Comparison of ENCODE assay signal across 9 mouse cellular contexts in the genomic region with DNA sequence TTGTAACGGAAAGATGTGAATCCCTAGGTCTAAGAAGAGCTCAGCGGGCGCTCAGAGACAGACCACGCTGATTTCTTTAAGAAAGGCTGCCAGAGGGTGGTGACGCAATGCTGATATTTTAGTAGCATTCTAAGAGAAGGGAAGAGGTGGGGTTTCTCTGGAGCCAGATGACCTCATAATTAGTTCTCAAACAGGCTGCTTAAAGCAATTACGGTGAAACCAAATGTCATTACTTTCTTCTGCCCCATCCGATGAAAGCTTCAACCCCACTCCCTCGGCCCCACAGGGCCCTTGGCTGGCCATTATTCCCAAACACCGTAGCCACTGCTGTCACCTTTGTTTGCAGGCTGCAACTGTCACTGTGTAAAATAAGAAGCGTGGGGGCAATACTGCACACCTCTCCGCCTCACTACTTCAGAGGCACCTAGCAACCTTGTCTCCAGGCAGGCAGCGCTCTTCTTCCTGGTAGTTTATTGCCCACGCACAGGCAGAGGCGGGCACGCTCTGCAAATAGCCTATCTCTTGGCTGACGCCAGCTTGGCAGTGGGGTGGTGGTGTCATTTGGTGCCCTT. TPM values are rescaled to one million over a fixed set of nuclear protein-coding genes. Genes with fewer than 3 reads are reported as not detected.
DNase-seq lines count a peak whose midpoint lies in the region; ATAC-seq and TF ChIP-seq lines count a peak whose summit lies in the region.
"Had no signal": no experiment of that assay in that cellular context is flagged by ENCODE, and none has a peak within 500 bp of the region (broad histone marks: within the 10 kb centered on the region; RNA-seq: fewer than 3 reads in every experiment).

No protein-coding gene starts in this region.

- H3K9me3 ChIP-seq in hindbrain, embryonic 12.5 days (replicated peaks), result no peaks in the 10 kb centered on the region
- no peaks in the 10 kb centered on the region for H3K9me3 ChIP-seq in midbrain, embryonic 16.5 days (replicated peaks; ENCODE audit: control insufficient read depth, low read length, poor library complexity, severe bottlenecking)
- no peaks in the 10 kb centered on the region for H3K9me3 ChIP-seq in liver, postnatal 0 days (ENCODE audit: low read length)

- no peaks in the 10 kb centered on the region for H3K36me3 ChIP-seq in hindbrain, embryonic 12.5 days
- no peaks in the 10 kb centered on the region for H3K36me3 ChIP-seq in midbrain, embryonic 16.5 days (ENCODE audit: control insufficient read depth, insufficient read depth, low read length)
- H3K36me3 ChIP-seq in liver, postnatal 0 days (replicated peaks; ENCODE audit: insufficient read depth, low read length), result no peaks in the 10 kb centered on the region

- WGBS in hindbrain, embryonic 12.5 days, result 48% methylated on average over 16 of the region's 16 CpGs
- 36% methylated on average over 16 of the region's 16 CpGs for WGBS in midbrain, embryonic 16.5 days
- WGBS in liver, postnatal 0 days (ENCODE audit: insufficient replicate concordance), result 43% methylated on average over 16 of the region's 16 CpGs

- no peak for ATAC-seq in hindbrain, embryonic 12.5 days (ENCODE audit: low FRiP score)
- peak; percentile 61 for ATAC-seq in midbrain, embryonic 16.5 days
- ATAC-seq in liver, postnatal 0 days, result no peak

- H3K27ac ChIP-seq in hindbrain, embryonic 12.5 days, result no peak overlapping the region
- peak overlapping the region; percentile 94 for H3K27ac ChIP-seq in left cerebral cortex, adult 2 months
- H3K27ac ChIP-seq in midbrain, embryonic 16.5 days (ENCODE audit: low read length), result no peak overlapping the region; the same call in 1 of the 2 replicates
- no peak overlapping the region for H3K27ac ChIP-seq in liver, postnatal 0 days (ENCODE audit: low read depth)

- H3K27me3 ChIP-seq in hindbrain, embryonic 12.5 days, result no peaks in the 10 kb centered on the region
- H3K27me3 ChIP-seq in midbrain, embryonic 16.5 days (ENCODE audit: control insufficient read depth, insufficient read depth, low read depth, low read length), result no peaks in the 10 kb centered on the region
- no peaks in the 10 kb centered on the region for H3K27me3 ChIP-seq in liver, postnatal 0 days (ENCODE audit: insufficient read depth, low read length)
- H3K27me3 ChIP-seq: megakaryocyte, embryonic 14.5 days had no signal

- no peak overlapping the region for H3K4me3 ChIP-seq in hindbrain, embryonic 12.5 days
- peak overlapping the region; percentile 44 for H3K4me3 ChIP-seq in left cerebral cortex, adult 2 months
- H3K4me3 ChIP-seq in midbrain, embryonic 16.5 days (ENCODE audit: low read depth, low read length), result peak overlapping the region; percentile 14; the same call in 1 of the 2 replicates
- no peak overlapping the region for H3K4me3 ChIP-seq in liver, postnatal 0 days (ENCODE audit: low read depth, low read length)
- H3K4me3 ChIP-seq: megakaryocyte, embryonic 14.5 days had no signal

- TF ChIP-seq EP300 in liver, postnatal 0 days (IDR thresholded peaks at IDR 0.05; ENCODE audit: low read depth), result no peak

- peak overlapping the region; percentile 30 for H3K4me2 ChIP-seq in hindbrain, embryonic 12.5 days (replicated peaks)
- H3K4me2 ChIP-seq in midbrain, embryonic 16.5 days (ENCODE audit: low read length), result peak overlapping the region; percentile 41
- H3K4me2 ChIP-seq in liver, postnatal 0 days (ENCODE audit: low read depth, low read length), result no peak overlapping the region

- TF ChIP-seq POLR2A in brain, embryonic 14.5 days (IDR thresholded peaks at IDR 0.05; ENCODE audit: borderline replicate concordance, extremely low read depth, insufficient read depth, insufficient read length, poor library complexity, severe bottlenecking), result no peak

- intact Hi-C loops in left cerebral cortex, adult 2 months (cut with DNase I), result loop anchor here (5.0 kb wide), 1 partner anchor 50 kb away; a partner anchor contains a TSS

- TF ChIP-seq CTCF in brain, embryonic 14.5 days (IDR thresholded peaks at IDR 0.05; ENCODE audit: borderline replicate concordance, extremely low read depth, insufficient read depth, insufficient read length), result no peak
- TF ChIP-seq CTCF in left cerebral cortex, adult 2 months (IDR thresholded peaks at IDR 0.05), result no peak
- TF ChIP-seq CTCF in liver, postnatal 0 days (IDR thresholded peaks at IDR 0.05; ENCODE audit: low read depth), result no peak

- H3K9ac ChIP-seq in hindbrain, embryonic 12.5 days, result no peak overlapping the region
- 0 out of 2 replicates have a peak overlapping the region, but pooled peaks have one; percentile 31 for H3K9ac ChIP-seq in midbrain, embryonic 16.5 days (ENCODE audit: low read depth, low read length)
- no peak overlapping the region for H3K9ac ChIP-seq in liver, postnatal 0 days (replicated peaks)

- DNase-seq in brain, embryonic 14.5 days (ENCODE audit: low read depth), result peak; percentile 84
- DNase-seq in cerebellum, postnatal 36 days, result peak; percentile 22 to 39
- peak; percentile 66 for DNase-seq in gastrocnemius, adult 18-20 months (ENCODE audit: low spot score)
- peak; percentile 71 to 74 for DNase-seq in left cerebral cortex, adult 2 months (ENCODE audit: extremely low spot score in 1 of 2, low spot score in 2 of 2)
- DNase-seq in c-Kit-positive CD71-positive TER-119-positive erythroid progenitor cells, embryonic 14.5 days (ENCODE audit: low spot score), result no peak
- no peak for DNase-seq in liver, postnatal 0 days

- H3K4me1 ChIP-seq in hindbrain, embryonic 12.5 days, result peaks cover 7% of the 10 kb centered on the region
- H3K4me1 ChIP-seq in midbrain, embryonic 16.5 days (ENCODE audit: control insufficient read depth, insufficient read depth, low read length), result peaks cover 4% of the 10 kb centered on the region
- no peaks in the 10 kb centered on the region for H3K4me1 ChIP-seq in liver, postnatal 0 days (ENCODE audit: insufficient read depth)

RNA-seq across cellular contexts. Expression of a gene that starts 50.6 kb away (rescaled TPM):
- 8.2 and 8.4 TPM in 2 replicates for polyA plus RNA-seq in brain, embryonic 14.5 days (2012; rRNA removed)
- total RNA-seq in gastrocnemius, adult 18-20 months (2021), result 1 to 10 TPM; 2.3 to 2.7 TPM
- polyA plus RNA-seq in hindbrain, embryonic 12.5 days (2016; fragmentation: Nextera tagmentation; extraction: Ambion mirVana), result 40.7 and 41.6 TPM in 2 replicates
- total RNA-seq in left cerebral cortex, adult 2 months (2021), result 10 to 100 TPM; 13.0 to 13.4 TPM
- 14.7 and 16.5 TPM in 2 replicates for polyA plus RNA-seq in midbrain, embryonic 16.5 days (2015; fragmentation: Nextera tagmentation; extraction: Ambion mirVana)
- 20.5 and 21.7 TPM in 2 replicates for polyA plus RNA-seq in liver, postnatal 0 days (2015; fragmentation: Nextera tagmentation; extraction: Ambion mirVana)

Comparison
In these comparisons a context has a peak if more than half of its experiments do, and no peak if none do; other contexts are left out.
1. DNase-seq: peak in brain, embryonic 14.5 days (single experiment), cerebellum, postnatal 36 days (2 of 2), gastrocnemius, adult 18-20 months (single experiment) and left cerebral cortex, adult 2 months (2 of 2); none in c-Kit-positive CD71-positive TER-119-positive erythroid progenitor cells, embryonic 14.5 days (single experiment) and liver, postnatal 0 days (single experiment).
2. H3K4me3 ChIP-seq: peak in left cerebral cortex, adult 2 months (single experiment) and midbrain, embryonic 16.5 days (single experiment); none in hindbrain, embryonic 12.5 days (single experiment) and liver, postnatal 0 days (single experiment).